Comparison of ENCODE assay signal across 9 mouse cellular contexts in the genomic region with DNA sequence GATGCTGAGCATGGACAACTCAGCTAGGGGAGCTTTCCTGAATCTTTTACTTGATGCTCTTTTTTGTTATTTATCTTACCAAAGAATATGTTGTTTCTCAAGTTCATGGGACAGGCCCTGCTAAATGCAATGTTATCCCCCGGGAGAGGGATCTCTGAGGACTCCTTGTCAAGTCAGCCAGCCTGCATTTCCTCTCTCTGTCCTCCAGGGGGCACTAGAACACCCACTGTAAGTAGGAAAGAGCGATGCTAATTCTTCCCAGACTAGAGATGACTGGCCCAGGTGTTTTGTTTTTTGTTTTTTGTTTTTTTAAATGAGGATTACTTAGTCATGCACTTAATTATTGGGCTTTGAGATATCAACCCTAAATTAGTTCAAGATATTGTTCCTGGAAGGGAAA.
DNase-seq lines count a peak whose midpoint lies in the region; ATAC-seq lines count a peak whose summit lies in the region.
"Had no signal": no experiment of that assay in that cellular context is flagged by ENCODE, and none has a peak within 500 bp of the region (broad histone marks: within the 10 kb centered on the region; RNA-seq: fewer than 3 reads in every experiment).

No protein-coding gene starts in this region.

- H3K27ac ChIP-seq in limb, embryonic 11.5 days (replicated peaks; ENCODE audit: low read depth, low read length), result no peak overlapping the region
- no peak overlapping the region for H3K27ac ChIP-seq in limb, embryonic 10.5 days
- no peak overlapping the region for H3K27ac ChIP-seq in hindbrain, embryonic 13.5 days
- H3K27ac ChIP-seq: neural tube, embryonic 12.5 days had no signal

- no peaks in the 10 kb centered on the region for H3K36me3 ChIP-seq in limb, embryonic 11.5 days (ENCODE audit: control insufficient read depth, insufficient read depth, low read length)
- H3K36me3 ChIP-seq in limb, embryonic 10.5 days, result no peaks in the 10 kb centered on the region
- no peaks in the 10 kb centered on the region for H3K36me3 ChIP-seq in hindbrain, embryonic 13.5 days
- H3K36me3 ChIP-seq: neural tube, embryonic 12.5 days had no signal

- no peaks in the 10 kb centered on the region for H3K4me1 ChIP-seq in limb, embryonic 11.5 days (ENCODE audit: control insufficient read depth, insufficient read depth, low read length)
- H3K4me1 ChIP-seq in limb, embryonic 10.5 days, result peaks cover 5% of the 10 kb centered on the region; the same call in 1 of the 2 replicates
- H3K4me1 ChIP-seq in hindbrain, embryonic 13.5 days (replicated peaks), result peaks cover 17% of the 10 kb centered on the region; the same call in 1 of the 2 replicates

- H3K4me3 ChIP-seq in limb, embryonic 11.5 days (ENCODE audit: low read depth, low read length), result no peak overlapping the region
- no peak overlapping the region for H3K4me3 ChIP-seq in limb, embryonic 10.5 days
- H3K4me3 ChIP-seq in hindbrain, embryonic 13.5 days, result no peak overlapping the region
- H3K4me3 ChIP-seq: neural tube, embryonic 12.5 days had no signal

- ATAC-seq in limb, embryonic 11.5 days (ENCODE audit: insufficient number of reproducible peaks, low FRiP score, low TSS enrichment, low read depth), result no peak
- ATAC-seq in hindbrain, embryonic 13.5 days (ENCODE audit: low FRiP score), result 0 out of 2 replicates have a peak, but pooled peaks have one; percentile 22

- H3K9me3 ChIP-seq in limb, embryonic 11.5 days (ENCODE audit: control insufficient read depth, low read length), result no peaks in the 10 kb centered on the region
- H3K9me3 ChIP-seq in limb, embryonic 10.5 days (replicated peaks), result no peaks in the 10 kb centered on the region
- no peaks in the 10 kb centered on the region for H3K9me3 ChIP-seq in hindbrain, embryonic 13.5 days
- H3K9me3 ChIP-seq: neural tube, embryonic 12.5 days had no signal

- H3K4me2 ChIP-seq in limb, embryonic 11.5 days (ENCODE audit: low read depth, severe bottlenecking), result no peak overlapping the region
- H3K4me2 ChIP-seq in hindbrain, embryonic 13.5 days, result no peak overlapping the region
- H3K4me2 ChIP-seq: neural tube, embryonic 12.5 days had no signal

- intact Hi-C loops in left cerebral cortex, postnatal 14 days (cut with DNase I), result loop anchor here (2.0 to 5.0 kb wide), 2 partner anchors 42 to 274 kb away; no protein-coding TSS in a partner anchor

- 21% methylated on average over 2 of the region's 2 CpGs for WGBS in limb, embryonic 11.5 days
- WGBS in limb, embryonic 10.5 days, result 26% methylated on average over 2 of the region's 2 CpGs
- WGBS in hindbrain, embryonic 13.5 days, result 26% methylated on average over 2 of the region's 2 CpGs

- H3K27me3 ChIP-seq in limb, embryonic 11.5 days (ENCODE audit: control insufficient read depth, insufficient read depth, low read length), result no peaks in the 10 kb centered on the region
- H3K27me3 ChIP-seq in limb, embryonic 10.5 days (ENCODE audit: low read depth, poor library complexity, severe bottlenecking), result no peaks in the 10 kb centered on the region
- H3K27me3 ChIP-seq in hindbrain, embryonic 13.5 days, result 0 out of 2 replicates have a peak, but pooled peaks cover 5% of the 10 kb centered on the region
- H3K27me3 ChIP-seq: neural tube, embryonic 12.5 days had no signal

- peak; percentile 44 for DNase-seq in limb, embryonic 11.5 days (ENCODE audit: low spot score)
- no peak for DNase-seq in limb, embryonic 10.5 days (ENCODE audit: low spot score)
- peak; percentile 40 for DNase-seq in Muller cell, postnatal 12 days (ENCODE audit: inconsistent ontology term)
- DNase-seq in cerebellum, adult 9-11 months, result peak; percentile 13
- peak; percentile 72 to 76 for DNase-seq in left cerebral cortex, postnatal 14 days (ENCODE audit: low spot score in 2 of 2)
- DNase-seq in right cerebral cortex, postnatal 25 days, result peak; percentile 18
- DNase-seq in yolk sac, embryonic 10.5 days (ENCODE audit: low spot score), result no peak

- H3K9ac ChIP-seq in limb, embryonic 11.5 days (ENCODE audit: low read length), result no peak overlapping the region
- no peak overlapping the region for H3K9ac ChIP-seq in hindbrain, embryonic 13.5 days
- H3K9ac ChIP-seq: neural tube, embryonic 12.5 days had no signal

Comparison
In these comparisons a context has a peak if more than half of its experiments do, and no peak if none do; other contexts are left out.
1. DNase-seq: peak in limb, embryonic 11.5 days (single experiment), Muller cell, postnatal 12 days (single experiment), cerebellum, adult 9-11 months (single experiment), left cerebral cortex, postnatal 14 days (2 of 2) and right cerebral cortex, postnatal 25 days (single experiment); none in limb, embryonic 10.5 days (single experiment) and yolk sac, embryonic 10.5 days (single experiment).